Mouse (Mus musculus): ENCODE data around the gene Slc35b4.

Gene Slc35b4

DNA sequence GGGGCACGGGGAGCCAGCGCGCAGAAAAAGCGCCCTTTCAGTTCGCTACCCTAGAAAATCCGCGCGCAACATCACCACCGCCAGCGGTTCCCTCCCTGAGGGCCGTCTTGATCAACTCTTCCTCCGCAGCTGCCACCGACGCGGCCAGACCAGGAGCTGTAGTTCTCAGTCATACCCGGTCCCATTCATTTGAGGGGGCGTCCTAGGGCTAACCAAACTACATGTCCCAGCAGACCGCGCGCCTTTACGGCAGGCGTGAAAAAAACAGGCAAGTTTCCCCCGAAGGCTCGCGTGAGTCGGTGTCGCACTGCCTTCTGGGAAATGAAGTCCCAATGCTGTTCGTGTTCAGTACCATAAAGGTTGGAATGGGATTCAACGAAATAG, at the start of gene Slc35b4:
Slc35b4 (minus strand) TSS at position 248 of the 384 bp plus-strand sequence.
- peak; percentile 94 for DNase-seq

DNA sequence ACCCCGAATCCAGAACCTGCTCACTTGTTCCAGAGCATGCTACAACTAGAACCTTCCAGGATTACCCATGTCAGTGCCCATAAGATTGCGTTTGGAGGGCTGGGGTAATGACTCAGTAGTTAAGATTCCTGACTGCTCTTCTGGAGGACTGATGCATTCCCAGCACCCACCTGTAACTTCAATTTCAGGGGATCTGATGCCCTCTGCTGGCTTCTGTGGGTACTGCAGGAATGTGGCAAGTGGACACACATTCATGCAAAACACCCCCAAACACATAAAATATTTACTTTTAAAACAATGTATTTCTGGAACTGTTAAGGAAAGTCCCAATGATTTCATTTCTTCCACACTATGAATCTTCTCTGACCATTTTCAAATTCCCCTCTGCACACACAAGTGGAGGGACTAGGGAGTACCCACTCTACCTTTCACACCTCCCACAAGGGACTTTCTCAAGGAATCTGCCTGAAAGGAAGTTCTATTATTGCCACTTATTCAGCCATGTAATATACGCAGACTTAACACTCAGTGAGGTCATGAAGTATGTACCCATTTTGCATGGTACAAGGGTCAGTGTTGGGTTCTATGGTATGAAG, 48.2 kb upstream of the Slc35b4 start:
- DNase-seq = peak in 1 of 2 experiments; percentile 12

DNA sequence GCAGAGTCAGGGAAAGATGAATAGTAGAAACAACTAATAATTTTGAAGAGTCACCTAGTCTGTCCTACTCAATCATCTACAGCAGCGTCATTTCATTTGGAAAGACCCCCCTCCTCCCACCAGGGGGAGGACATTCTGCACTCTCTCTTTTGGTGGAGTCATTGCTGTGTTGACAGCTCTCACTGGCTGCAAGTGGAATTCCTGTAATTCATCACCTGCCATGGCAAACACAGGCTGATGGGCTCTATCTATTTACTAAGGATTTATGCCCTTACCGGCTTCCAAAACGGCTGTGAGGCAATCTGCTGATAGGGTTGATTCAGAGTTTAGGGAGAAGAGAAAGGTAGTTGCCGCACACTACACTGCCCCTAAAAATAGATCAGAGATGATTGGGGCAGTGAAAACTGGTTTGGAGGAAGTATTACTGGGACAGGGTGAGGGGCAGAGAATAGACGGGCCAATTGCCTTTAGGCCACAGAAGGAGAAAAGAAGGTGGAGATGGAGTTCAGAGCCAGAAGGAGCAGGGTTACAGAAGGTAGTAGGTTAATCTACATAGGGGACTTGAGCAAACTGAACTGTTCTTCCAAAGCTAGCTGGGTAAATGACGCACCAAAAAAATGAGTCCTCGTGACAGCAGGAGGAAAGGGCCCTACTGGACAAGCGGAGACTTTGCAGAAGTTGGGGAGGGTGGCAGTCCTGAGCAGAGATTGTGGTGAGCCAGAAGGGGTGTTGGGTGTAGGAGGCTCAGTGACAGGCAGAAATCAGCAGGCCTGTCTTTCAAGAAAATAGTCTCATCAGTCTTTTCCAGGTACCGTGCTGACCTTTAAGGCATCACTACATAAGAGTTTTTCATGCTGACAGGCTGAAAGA, 39.8 kb upstream of the Slc35b4 start:
- DNase-seq = no peak

DNA sequence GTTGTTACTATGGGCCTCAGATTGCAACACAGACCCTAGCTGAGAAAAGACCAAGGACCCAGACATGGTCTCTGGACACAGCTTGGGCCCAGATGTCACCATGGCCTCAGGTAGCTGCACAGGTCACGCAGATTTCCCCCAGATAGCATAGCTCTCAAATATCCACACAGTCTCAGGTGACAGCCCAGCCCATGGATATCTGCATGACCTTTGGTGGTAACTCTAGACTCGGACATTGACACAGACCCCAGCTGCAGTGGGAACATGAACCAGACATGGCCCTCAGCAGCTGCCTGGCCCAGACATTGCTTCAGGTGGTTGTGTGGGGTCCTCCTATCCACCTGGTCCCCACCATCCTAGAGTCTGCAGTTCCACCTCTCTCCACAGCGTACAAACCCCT, 28.8 kb upstream of the Slc35b4 start:
- no peak for DNase-seq

DNA sequence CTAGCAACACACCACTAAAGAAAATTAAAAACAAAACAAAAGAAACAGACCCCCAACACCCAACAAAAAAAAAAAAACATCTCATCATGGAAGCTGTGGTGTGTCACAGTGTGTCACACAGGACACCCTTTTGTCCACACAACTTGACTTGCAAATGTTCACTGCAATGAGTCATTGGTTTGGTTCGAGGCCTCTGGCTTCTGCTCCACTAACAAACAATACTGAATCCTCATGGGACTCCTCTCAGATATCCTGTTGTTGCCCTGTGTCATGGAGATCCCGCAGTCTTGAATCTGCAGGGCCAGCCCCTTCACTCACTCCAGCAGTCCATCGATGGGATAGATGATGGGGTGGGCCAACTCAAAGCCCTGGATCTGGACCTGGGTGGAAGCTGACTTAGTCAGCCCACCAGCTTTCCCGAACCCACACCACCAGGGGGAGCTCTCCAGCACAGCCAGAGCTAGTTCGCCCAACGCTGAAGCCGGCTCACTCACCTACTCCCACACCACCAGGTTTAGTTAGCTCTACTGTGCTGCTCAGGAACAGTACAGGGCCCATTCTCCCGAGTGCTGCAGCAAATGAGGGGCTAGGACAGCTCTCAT, 28.2 kb upstream of the Slc35b4 start:
- peak; percentile 39 to 63 for DNase-seq

DNA sequence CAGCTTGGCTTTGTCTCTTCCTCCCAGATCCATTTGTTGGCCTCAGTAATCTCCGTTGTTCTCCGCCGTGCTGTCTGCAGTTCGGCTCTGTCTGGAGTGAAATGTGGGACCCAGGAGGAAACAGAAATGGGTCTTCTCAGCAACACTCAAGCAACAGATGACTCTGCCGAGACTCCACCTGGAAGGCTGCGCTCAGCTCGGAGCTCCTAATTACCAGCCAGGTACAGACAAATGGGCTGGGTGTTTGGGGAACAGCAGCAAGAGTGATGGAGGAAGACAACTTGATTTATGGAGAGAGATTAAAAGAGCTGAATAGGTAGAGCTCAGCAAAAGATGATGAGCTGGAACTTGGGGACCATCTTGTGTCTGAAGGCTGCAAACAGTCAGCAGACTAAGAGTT, 26.6 kb upstream of the Slc35b4 start:
- no peak for DNase-seq

DNA sequence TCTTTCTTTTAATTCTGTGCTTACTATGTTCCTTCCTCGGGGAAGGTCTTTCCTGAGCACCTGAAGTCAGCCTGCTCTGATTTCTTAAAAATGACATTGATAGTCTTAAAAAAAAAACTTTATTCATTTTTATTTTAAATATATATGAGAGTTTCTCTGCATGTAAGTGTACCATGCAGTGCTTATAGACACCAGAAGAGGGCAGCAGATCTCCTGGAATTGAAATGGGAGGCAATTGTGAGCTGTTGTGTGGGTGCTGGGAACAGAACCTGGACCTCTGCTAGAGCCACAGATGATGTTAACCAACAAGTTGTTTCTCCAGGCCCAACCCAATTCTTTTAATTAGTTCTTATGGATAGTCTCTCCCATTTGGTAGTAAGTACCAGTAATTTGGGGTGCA, 18.1 kb upstream of the Slc35b4 start:
- DNase-seq = no peak

DNA sequence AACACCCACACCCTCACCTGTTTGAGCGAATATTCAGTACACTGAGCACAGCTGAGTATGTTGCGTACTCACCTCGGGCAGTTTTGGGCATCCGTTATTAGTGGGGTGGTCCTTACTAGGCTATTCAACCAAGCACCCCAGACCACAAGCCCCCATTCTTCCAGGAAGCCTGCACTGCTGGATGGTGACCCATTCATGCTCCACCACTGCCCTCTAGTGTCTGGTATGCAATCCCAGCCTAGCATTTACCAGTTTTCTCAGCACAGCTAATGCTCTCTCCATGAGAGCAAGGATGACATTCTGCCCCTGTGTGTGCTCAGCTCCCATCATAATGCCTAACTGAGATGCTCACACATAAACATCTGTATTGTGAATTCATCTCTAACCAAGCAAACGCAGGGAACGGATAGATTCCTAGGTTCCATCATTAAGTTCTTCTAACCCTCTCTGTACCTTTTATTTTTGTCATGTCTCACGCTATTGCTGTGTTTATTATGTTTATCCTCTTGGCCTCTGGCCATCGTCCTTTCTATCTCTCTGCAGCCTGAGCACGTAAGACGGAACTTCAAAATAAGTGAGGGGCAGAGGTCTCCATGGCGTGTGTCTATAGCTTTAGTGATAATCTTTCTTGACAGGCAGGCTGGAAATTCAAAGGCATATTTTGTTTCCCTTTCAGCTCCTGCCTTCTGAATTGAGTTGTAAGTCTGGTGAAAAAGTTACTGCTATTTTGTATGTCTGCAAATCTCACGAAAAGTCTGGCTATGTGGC, 17.0 kb upstream of the Slc35b4 start:
- DNase-seq = peak; percentile 70 to 74

DNA sequence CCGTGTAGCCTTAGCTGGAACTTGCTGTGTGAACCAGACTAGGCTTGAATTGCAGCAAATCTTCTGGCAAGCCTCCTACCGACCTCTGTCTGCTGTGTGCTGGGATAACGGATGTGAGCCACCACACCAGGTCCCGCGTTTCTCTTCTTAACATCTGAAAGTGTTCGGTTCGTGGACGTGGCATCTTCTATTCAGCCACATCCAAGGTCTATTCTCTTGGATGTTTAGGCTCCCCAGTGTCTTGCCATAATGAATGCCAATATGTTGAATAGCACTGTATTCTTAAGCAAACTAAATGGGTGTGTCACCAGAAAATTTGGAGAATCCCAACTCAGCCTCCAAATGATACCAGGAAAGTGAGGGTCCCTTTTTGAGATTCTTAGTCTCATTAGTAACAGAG, 14.5 kb upstream of the Slc35b4 start:
- no peak for DNase-seq

DNA sequence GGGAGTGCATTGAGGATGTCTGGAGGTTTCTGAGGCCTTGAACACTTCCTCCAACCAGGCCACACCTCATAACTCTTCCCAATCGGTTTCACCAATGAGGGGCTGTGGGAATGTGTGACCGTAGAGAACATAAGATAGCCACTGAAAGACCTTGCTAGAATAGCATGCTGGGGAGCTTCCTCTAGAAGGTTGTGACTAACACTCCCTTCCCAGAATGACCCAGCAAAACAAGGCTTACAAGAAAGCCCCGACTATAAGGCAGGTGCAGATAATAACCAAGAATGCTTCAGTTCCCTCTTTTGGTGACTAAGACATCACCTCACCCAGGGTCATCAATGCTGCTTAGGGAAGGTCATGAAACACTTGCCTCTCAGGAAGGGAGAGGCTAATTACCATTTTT, 12.6 kb upstream of the Slc35b4 start:
- no peak for DNase-seq

DNA sequence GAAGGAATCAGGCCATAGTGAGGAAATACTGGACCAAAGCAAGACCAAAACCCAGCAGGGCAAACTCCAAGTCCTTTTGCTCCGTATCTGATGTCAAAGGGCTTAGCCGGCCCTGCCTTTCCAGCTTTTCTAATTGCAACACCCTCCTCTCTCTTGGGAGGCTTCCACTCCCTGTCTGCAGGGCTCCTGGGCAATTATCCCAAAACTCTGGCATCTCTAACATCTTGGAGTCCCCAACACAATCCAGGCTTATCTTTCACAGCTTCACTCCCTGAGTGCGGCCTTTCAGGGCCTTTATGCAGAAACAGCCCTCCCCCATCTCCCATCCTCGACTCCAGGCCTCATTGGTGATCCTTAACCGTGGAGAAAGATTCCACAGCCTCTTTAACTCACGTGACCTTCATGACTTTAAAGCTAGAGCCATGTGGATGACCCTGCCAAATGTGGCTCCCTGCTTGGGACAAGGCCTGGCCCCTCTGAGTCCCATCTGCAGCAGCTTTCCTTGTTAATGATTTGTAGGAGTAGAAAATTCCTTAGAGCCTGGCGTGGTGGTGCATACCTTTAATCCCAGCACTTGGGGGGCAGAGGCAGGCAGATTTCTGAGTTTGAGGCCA, 11.2 kb upstream of the Slc35b4 start:
- no peak for DNase-seq

DNA sequence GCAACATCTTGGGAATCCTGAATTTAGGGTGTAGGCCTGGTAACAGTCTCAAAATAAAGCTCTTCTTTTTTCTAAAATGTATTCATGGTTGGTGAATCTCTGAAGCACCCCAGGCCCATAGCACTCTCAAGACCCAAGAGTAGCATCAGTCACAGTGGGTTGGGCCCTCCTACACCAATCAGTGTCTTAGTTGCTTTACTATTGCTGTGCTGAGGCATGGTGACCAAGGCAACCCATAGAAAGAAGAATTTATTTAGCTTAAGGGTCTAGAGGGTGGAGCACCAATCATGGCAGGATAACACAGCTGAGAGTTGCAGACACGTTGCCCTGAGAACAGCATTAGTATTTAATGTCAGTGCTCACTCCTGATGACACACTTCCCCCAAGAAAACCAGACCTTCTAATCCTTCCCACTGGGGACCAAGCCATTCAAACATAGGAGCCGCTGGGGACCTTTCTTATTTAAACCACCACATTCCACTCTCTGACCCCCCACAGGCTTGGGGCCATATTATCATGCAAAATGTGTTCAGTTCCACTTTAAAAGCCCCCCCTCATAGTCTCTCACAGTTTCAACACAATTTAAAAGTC, 10.5 kb upstream of the Slc35b4 start:
- DNase-seq = no peak

DNA sequence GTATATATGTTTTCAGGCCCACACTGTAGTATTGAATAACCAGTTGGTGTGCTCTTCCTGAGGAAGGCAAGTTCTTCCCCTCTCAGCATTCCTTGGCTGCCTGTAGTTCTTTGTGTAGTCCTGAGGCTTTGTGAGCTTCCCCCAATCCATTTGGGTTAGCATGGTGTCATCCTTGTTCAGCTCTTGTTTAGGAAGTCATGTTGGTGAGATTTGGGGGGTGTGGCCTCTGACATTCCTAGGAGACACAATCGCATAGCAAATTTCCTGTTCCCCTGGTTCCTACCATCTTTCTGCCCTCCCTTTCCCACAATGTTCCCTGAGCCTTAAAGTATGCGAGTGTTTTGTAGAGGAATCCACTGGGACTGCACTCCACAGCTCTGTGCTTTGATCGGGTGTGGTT, 6.4 kb upstream of the Slc35b4 start:
- no peak for DNase-seq

DNA sequence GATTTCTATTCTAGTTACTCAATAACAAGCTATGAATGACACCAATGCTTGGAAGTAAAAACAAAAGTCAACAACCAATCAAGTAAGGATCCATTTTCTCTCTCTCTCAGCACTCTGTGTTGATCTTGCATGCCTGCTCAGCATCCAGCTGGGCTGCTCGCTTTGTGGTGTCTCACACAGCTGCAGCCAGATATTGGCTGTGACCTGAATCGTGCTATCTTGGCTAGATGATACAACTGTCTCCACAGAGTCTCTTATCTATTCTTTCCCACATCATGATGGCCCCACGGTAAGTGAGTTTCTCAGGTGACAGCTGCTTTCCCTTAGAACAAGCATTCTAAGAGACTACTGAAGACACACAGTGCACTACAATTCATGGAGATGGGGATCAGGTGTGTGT, 5.0 kb upstream of the Slc35b4 start:
- DNase-seq = no peak

DNA sequence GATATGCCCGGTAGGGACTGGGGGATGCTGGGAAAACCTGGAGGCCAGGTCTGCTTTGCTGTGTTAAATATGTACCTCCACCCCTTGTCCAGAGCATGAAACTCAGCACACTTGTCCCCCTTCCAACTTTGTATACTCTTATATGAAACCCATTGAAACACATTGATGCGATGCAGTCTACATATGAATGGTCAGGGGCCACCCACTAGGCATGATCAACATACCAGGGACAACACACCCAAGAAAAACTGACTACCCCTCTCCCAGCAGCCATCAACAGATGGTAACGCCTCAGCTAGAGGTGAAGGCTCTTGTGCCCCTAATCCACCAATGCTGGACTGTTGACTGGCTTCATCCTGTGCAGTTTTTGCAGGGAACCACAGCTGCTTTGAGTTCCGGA, 3.0 kb upstream of the Slc35b4 start:
- DNase-seq = no peak

DNA sequence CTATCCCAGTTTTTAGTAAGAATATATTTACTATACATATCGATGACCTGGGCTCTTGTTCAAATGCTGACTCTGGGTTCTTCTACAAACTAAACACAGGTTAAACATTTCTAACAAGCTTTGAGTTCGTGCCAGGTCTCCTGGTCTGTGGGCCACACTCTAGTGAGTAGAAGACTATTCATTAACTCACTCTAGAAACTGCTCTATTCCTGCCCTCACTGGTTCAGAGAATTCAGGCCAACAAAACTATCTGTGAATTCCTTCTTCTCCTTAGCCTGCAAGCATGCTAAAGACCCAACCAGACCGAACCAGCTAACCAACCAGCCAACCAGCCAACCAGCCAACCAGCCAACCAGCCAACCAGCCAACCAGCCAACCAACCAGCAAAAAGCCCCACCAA, 2.1 kb upstream of the Slc35b4 start:
- DNase-seq = no peak

DNA sequence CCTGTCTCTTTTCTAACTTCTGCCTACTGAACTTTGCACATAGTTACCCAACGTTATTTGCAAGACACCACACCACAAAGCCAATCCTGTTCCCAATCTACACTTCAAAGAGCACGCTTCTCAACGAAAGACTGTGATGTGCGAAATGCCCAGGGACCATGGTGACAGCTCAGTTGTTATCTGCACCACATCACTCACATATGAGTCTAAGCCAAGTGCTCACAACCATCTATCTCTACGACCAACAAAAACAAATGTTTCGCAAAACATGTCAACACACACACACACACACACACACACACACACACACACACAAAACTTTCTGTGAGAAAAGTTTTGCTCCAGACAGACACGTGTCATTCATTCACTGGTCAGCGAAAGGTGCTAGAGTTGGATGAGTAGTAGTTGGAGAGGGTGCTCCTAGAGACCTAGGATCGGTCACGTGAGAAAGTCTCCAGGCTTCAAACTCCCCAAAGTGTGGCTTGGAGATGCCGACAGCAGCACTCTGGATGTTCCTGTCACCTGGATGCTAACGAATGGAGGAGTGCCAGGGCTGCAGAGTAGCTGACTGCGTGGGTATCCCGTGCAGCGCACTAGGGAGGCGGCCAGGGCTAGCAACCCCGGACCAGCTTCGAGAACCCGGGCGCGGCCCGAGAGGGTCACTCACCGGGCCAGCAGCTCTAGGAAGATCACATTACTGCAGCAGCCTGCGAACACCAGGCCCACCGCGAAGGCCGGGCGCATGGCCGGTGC, 624 bp downstream of the Slc35b4 start:
- peak in 1 of 2 experiments; percentile 60 for DNase-seq

DNA sequence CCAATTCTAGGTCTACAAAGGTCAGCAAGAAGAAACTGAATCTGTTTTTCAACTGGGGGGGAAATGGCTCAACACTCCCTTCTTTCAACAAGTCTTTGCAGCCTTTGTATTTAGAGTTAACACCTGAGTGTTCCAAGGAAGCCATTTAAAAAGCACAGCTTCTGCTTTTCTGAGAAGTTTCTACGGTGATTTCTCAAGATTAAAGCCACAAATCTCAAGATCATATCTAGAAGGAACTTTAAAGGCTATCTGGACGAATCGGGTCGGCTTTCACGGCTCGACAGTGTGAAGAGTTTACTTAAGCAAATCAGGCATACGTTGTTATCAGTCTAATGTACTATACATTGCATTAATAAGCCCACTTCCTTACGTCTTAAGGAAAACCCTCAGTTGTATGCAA, 2.2 kb downstream of the Slc35b4 start:
- DNase-seq = no peak

DNA sequence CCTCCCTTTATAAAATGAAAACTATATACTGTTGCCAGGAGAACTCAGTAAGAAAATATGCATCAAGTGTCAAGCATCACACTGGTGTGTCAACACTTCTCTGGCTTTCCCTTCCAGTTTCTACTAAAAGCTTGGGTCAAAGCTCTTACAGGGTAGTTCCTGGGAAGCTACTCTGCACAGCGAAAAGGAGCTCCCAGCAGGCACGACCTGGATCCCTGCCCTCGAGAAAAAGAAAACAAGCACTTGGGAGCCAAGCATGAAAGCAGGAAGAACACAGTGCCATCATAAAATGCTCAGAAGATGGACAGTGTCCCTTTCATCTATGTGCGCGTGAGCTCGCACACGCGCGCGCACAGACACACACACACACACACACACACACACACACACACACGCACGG, 3.7 kb downstream of the Slc35b4 start:
- no peak for DNase-seq

DNA sequence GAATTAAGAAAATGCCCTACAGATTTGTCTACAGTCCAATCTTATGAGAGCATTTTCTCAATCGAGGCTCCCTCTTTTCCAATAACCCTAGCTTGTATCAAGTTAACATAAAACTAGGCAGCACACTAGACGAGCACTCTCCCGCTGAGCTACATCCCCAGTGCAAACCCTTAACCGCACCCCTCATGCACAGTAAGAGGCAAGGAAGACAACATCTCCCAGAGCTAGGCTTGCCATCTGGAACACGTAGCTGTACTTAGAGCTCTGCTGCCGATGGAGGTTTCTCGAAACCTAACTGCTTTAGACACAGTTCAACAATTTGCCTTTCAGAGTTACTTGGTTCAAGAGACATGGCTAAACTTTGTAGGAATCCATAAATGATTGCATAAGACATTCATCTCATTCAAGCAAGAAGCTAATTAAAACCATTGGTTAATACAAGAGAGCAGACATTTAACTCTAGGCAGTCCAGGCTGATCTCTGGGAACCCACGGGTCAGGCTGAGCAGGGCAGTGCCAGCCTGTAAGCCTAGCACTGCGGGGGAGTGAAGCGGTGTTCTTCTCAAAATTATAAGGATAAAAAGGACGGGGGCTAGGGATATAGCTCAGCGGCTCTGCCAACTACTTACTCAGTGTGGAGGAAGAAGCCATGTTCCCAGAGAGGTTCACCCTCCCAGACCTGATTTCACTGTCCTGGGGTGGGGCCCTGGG, 5.0 kb downstream of the Slc35b4 start:
- DNase-seq = no peak

DNA sequence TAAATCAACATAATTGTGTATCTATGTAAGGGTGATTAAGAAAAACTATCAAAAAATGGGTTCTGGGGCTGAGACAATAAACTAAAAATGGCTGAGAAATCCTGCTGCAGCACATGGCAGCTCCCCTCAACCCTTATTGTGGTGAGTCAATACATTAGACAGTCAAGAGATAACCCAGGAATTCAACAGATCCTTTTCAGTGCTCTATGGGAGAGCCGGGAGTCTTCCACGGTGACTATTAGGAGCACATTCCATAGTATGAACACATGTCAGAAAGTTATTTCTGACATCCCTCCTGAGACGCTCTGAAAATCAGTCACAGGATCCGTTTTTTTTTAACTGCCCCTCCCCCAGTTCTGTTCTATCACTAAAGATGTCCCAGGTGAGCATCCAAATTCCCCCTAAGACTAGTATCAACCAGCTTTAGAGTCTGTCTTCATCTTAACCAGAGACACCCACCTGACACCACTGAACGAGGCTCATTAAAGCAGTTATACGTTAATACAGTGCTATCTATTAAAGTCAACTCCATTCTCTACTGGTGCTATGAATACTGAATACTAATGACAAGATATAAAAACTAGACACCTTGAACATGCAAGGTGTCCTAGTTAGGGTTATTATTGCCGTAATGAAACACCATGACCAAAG, 5.9 kb downstream of the Slc35b4 start:
- no peak for DNase-seq
